Mouse (Mus musculus) MEL (cell line): ENCODE results near the gene Prss12.

ENCODE experiments used
- CTCF ChIP-seq, 3 experiments: IDR thresholded peaks in 2 of 3; conservative IDR thresholded peaks in 1 of 3; 2 replicates each; pipeline ENCODE4 v1.5.1; 2011 to 2012; ENCODE audit warnings: low read length in 3 of 3, low read depth in 2 of 3, mild to moderate bottlenecking in 2 of 3, improper control_type of control experiment in 1 of 3, inconsistent platforms in 1 of 3, mixed read lengths in 1 of 3, moderate library complexity in 1 of 3; ENCODE audit not compliant: control insufficient read depth in 1 of 3, insufficient read depth in 1 of 3, poor library complexity in 1 of 3, severe bottlenecking in 1 of 3
- EP300 ChIP-seq, 2 experiments: IDR thresholded peaks; 2 replicates each; pipeline ENCODE4 v1.6.1; 2011; ENCODE audit warnings: improper control_type of control experiment in 2 of 2, low read length in 2 of 2, low read depth in 1 of 2, mild to moderate bottlenecking in 1 of 2
- ETS1 ChIP-seq: IDR thresholded peaks from 2 replicates; pipeline ENCODE4 v1.6.1; 2012; ENCODE audit warnings: low read depth, mild to moderate bottlenecking, inconsistent platforms, low read length, improper control_type of control experiment, moderate library complexity
- GABPA ChIP-seq: IDR thresholded peaks from 2 replicates; pipeline ENCODE4 v1.6.1; 2012; ENCODE audit warnings: low read depth, mild to moderate bottlenecking, inconsistent platforms, low read length, improper control_type of control experiment, moderate library complexity
- KAT2A ChIP-seq: conservative IDR thresholded peaks from 2 replicates; pipeline ENCODE4 v1.6.1; 2012; ENCODE audit warnings: low read depth, low read length, improper control_type of control experiment, inconsistent platforms
- MYC ChIP-seq: IDR thresholded peaks from 2 replicates; pipeline ENCODE4 v1.6.1; 2011; ENCODE audit warnings: low read depth, mild to moderate bottlenecking, low read length, improper control_type of control experiment, moderate library complexity
- NELFE ChIP-seq: IDR thresholded peaks from 2 replicates; pipeline ENCODE4 v1.6.1; 2011; ENCODE audit warnings: low read depth, low read length, improper control_type of control experiment
- NRF1 ChIP-seq: IDR thresholded peaks from 2 replicates; pipeline ENCODE4 v1.6.1; 2014; ENCODE audit warnings: low read depth, mild to moderate bottlenecking, inconsistent platforms, low read length, improper control_type of control experiment, moderate library complexity; ENCODE audit not compliant: poor library complexity, insufficient read depth, severe bottlenecking
- POLR2A ChIP-seq, 2 experiments: IDR thresholded peaks; 2 replicates each; pipeline ENCODE4 v1.6.1; 2011 to 2012; ENCODE audit warnings: low read length in 2 of 2, mild to moderate bottlenecking in 2 of 2, control low read depth in 1 of 2, improper control_type of control experiment in 1 of 2, low read depth in 1 of 2, moderate library complexity in 1 of 2; ENCODE audit not compliant: control insufficient read depth in 1 of 2, insufficient read depth in 1 of 2, poor library complexity in 1 of 2
- TCF12 ChIP-seq: IDR thresholded peaks from 2 replicates; pipeline ENCODE4 v1.6.1; 2014; ENCODE audit warnings: low read depth, mild to moderate bottlenecking, inconsistent platforms, low read length, improper control_type of control experiment, moderate library complexity
- ZKSCAN1 ChIP-seq: IDR thresholded peaks from 2 replicates; pipeline ENCODE4 v1.6.1; 2012; ENCODE audit warnings: low read depth, mild to moderate bottlenecking, inconsistent platforms, low read length, improper control_type of control experiment, moderate library complexity

GRCm38 (mm10) chr3:123397562-123398481 lies 48.9 kb upstream of the Prss12 start:
- TF ChIP-seq NELFE (no peak), CTCF (IDR thresholded peaks at IDR 0.05 in 2 of 3, conservative IDR thresholded peaks at IDR 0.05 in 1 of 3; ENCODE audit: control insufficient read depth in 1 of 3, insufficient read depth in 1 of 3, low read depth in 2 of 3, low read length in 3 of 3, poor library complexity in 1 of 3, severe bottlenecking in 1 of 3) (no peak), GABPA (no peak), TCF12 (no peak), KAT2A (no peak), POLR2A (IDR thresholded peaks at IDR 0.05; ENCODE audit: control insufficient read depth in 1 of 2, insufficient read depth in 1 of 2, low read depth in 1 of 2, low read length in 2 of 2, poor library complexity in 1 of 2) (no peak), ETS1 (no peak), NRF1 (no peak), MYC (no peak), ZKSCAN1 (no peak), EP300 (IDR thresholded peaks at IDR 0.05; ENCODE audit: low read depth in 1 of 2, low read length in 2 of 2) (no peak)
